Mouse (Mus musculus) G1E (cell line): Measurements from ENCODE around the gene Ubxn4. TPM values are rescaled to one million over a fixed set of nuclear protein-coding genes. Genes with fewer than 3 reads are reported as not detected.
"Not testable (repeated sequence)": the region's sequence is repeated elsewhere in the genome, so short reads cannot be mapped to it uniquely, and the experiment has no call there.

ENCODE experiments used
- ATAC-seq: 2 replicates; pipeline ENCODE4 v1.8.0; 2016; ENCODE audit warnings: mild to moderate bottlenecking; ENCODE audit not compliant: insufficient number of reproducible peaks, poor library complexity, low FRiP score, severe bottlenecking; ENCODE audit errors: extremely low read depth
- DNase-seq: peaks from one replicate; pipeline ENCODE4 v3.0.0; 2012; ENCODE audit warnings: low spot score
- H3K27me3 ChIP-seq: 2 replicates; pipeline ENCODE4 v1.6.1; 2012; ENCODE audit warnings: mild to moderate bottlenecking, low read length, inconsistent platforms; ENCODE audit not compliant: insufficient read depth
- H3K36me3 ChIP-seq: replicated peaks from 2 replicates; pipeline ENCODE3; 2012; ENCODE audit warnings: mild to moderate bottlenecking, inconsistent platforms
- H3K4me1 ChIP-seq: 2 replicates; pipeline ENCODE4 v1.6.1; 2012; ENCODE audit warnings: low read depth, low read length, inconsistent platforms, mixed read lengths; ENCODE audit not compliant: insufficient read depth
- H3K4me3 ChIP-seq: 2 replicates; pipeline ENCODE4 v1.5.1; 2012; ENCODE audit warnings: low read depth, mild to moderate bottlenecking, inconsistent platforms, low read length, moderate library complexity, mixed read lengths
- H3K9me3 ChIP-seq: replicated peaks from 2 replicates; pipeline ENCODE4 v1.6.1; 2012; ENCODE audit warnings: inconsistent platforms
- CTCF ChIP-seq: IDR thresholded peaks from 2 replicates; pipeline ENCODE4 v1.5.1; 2012; ENCODE audit warnings: low read depth, low read length, inconsistent platforms, mixed read lengths
- GATA1 ChIP-seq: IDR thresholded peaks from 2 replicates; pipeline ENCODE4 v1.6.1; 2012; ENCODE audit warnings: borderline replicate concordance, low read length, inconsistent platforms, mixed read lengths
- GATA2 ChIP-seq: IDR thresholded peaks from 2 replicates; pipeline ENCODE4 v1.6.1; 2012; ENCODE audit warnings: low read depth, low read length, inconsistent platforms, borderline replicate concordance
- POLR2AphosphoS5 ChIP-seq: IDR thresholded peaks from 2 replicates; pipeline ENCODE4 v1.6.1; 2012; ENCODE audit warnings: low read depth, low read length, inconsistent platforms; ENCODE audit not compliant: insufficient replicate concordance
- TAL1 ChIP-seq: conservative IDR thresholded peaks from 2 replicates; pipeline ENCODE4 v1.6.1; 2012; ENCODE audit warnings: low read depth, low read length, inconsistent platforms, mixed read lengths
- polyA plus RNA-seq: library from polyadenylated mRNA; stranded (reverse); fragments of >175 nt; gene quantifications from 2 replicates; pipeline ENCODE4 v1.2.3, GENCODE M21; 2012
- total RNA-seq, 2 experiments: library from RNA; stranded (forward) in 1 of 2; stranded (reverse) in 1 of 2; fragments of 200-1000 nt in 1 of 2; fragments of >200 nt in 1 of 2; fragmentation: Nextera tagmentation in 1 of 2; gene quantifications; 2 replicates each; pipeline ENCODE4 v1.2.3; 2014 to 2017

Gene Ubxn4
- total and polyA plus RNA-seq, 3 experiments: 33.5 to 153 (median 152) TPM

DNA sequence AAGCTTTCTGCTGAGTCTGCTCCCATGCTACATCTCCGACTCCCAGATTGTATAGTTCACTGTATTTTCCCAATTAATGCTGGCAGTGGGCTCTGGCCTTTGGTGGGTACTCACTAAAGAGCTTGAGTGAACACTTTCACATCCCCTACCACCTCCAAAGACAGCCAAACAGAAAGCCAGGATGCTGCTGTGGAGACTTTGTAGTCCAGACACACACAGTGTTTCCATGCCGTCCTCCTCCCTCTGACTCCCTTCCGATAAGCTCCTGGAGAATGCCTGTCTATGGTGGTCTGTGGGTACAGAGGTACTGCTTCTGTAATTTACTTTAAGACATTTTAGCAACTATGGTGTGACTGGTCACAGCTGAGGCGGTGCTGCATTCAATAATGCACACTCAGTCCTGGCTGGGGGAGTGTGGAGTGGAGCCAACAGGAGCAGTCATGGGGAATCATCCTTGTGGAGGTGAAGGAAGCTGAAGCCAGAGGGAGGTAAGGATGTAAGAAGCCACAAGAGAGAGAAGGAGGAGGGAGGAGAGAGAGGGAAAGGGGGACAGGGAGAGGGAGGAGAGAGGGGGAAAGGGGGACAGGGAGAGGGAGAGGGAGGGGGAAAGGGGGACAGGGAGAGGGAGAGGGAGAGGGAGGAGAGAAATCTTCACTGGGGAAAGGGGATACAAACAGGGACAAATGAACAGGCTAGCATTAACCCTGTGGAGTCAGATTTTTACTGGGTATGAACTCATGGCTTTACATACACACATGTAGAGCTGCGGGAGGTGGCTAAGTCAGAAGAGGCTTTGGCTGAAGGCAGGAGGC is 52.2 kb downstream of the Ubxn4 start:
- ATAC-seq: no peak
- peaks cover 58% of the 10 kb centered on the region for H3K27me3 ChIP-seq
- no peak for TF ChIP-seq CTCF
- TF ChIP-seq GATA1: no peak

GRCm38 (mm10) chr1:128303900-128304299 is 60.1 kb downstream of the Ubxn4 start:
- H3K9me3 ChIP-seq: no peaks in the 10 kb centered on the region
- TF ChIP-seq GATA1: no peak
- no peak for TF ChIP-seq TAL1
- no peak for TF ChIP-seq GATA2
- TF ChIP-seq POLR2AphosphoS5: no peak
- peaks cover 32% of the 10 kb centered on the region for H3K27me3 ChIP-seq
- H3K4me1 ChIP-seq: peaks cover 3% of the 10 kb centered on the region; the same call in 1 of the 2 replicates
- H3K4me3 ChIP-seq: no peak overlapping the region
- H3K36me3 ChIP-seq: no peaks in the 10 kb centered on the region
- DNase-seq: no peak
- ATAC-seq: no peak

More for the DNA sequence above, 52.2 kb downstream of the Ubxn4 start:
- Histone ChIP-seq H3K36me3 (no peaks in the 10 kb centered on the region), H3K9me3 (no peaks in the 10 kb centered on the region), H3K4me1 (peaks cover 6% of the 10 kb centered on the region), H3K4me3 (no peak overlapping the region)
- no peak for DNase-seq

DNA sequence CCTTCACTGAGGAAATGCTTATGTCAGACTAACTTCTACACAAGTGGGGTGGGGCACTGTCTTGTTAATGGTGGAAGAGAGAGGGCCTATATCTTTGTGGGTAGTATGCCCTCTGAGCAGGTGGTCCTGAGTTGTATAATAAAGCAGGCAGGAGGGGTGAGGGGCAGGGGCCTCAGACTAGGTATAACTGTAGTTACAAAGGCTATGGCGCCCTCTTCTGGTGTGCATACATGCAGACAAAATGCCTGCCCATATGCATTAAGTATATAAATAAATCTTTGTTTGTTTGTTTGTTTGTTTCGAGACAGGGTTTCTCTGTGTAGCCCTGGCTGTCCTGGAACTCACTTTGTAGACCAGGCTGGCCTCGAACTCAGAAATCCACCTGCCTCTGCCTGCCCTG is 65.3 kb downstream of the Ubxn4 start:
- H3K36me3 ChIP-seq: no peaks in the 10 kb centered on the region
- ATAC-seq (no peak), DNase-seq (no peak)
- peaks cover 46% of the 10 kb centered on the region for H3K27me3 ChIP-seq
- TF ChIP-seq GATA1: no peak
- no peak for TF ChIP-seq POLR2AphosphoS5
- no peak for TF ChIP-seq GATA2
- peaks cover 6% of the 10 kb centered on the region; the same call in 1 of the 2 replicates for H3K4me1 ChIP-seq
- no peaks in the 10 kb centered on the region for H3K9me3 ChIP-seq
- H3K4me3 ChIP-seq: no peak overlapping the region

- H3K9me3 ChIP-seq: no peaks in the 10 kb centered on the region
- TF ChIP-seq POLR2AphosphoS5: no peak
- no peak for TF ChIP-seq GATA1
- no peak for TF ChIP-seq GATA2
- no peak for TF ChIP-seq CTCF
- no peak for TF ChIP-seq TAL1
- H3K27me3 ChIP-seq: peaks cover 41% of the 10 kb centered on the region
- H3K36me3 ChIP-seq: no peaks in the 10 kb centered on the region
- H3K4me1 ChIP-seq: peaks cover 8% of the 10 kb centered on the region; the same call in 1 of the 2 replicates
- H3K4me3 ChIP-seq: no peak overlapping the region
- ATAC-seq (no peak), DNase-seq (no peak)
These were observed 70.9 kb downstream of the Ubxn4 start for GRCm38 (mm10) chr1:128314665-128315064.

- H3K4me3 ChIP-seq, ATAC-seq, DNase-seq, H3K36me3 ChIP-seq, H3K9me3 ChIP-seq: not testable (repeated sequence)
- Histone ChIP-seq H3K27me3 (peaks cover 15% of the 10 kb centered on the region), H3K4me1 (peaks cover 10% of the 10 kb centered on the region)
These were observed 75.5 kb downstream of the Ubxn4 start for GRCm38 (mm10) chr1:128319266-128319665.

DNA sequence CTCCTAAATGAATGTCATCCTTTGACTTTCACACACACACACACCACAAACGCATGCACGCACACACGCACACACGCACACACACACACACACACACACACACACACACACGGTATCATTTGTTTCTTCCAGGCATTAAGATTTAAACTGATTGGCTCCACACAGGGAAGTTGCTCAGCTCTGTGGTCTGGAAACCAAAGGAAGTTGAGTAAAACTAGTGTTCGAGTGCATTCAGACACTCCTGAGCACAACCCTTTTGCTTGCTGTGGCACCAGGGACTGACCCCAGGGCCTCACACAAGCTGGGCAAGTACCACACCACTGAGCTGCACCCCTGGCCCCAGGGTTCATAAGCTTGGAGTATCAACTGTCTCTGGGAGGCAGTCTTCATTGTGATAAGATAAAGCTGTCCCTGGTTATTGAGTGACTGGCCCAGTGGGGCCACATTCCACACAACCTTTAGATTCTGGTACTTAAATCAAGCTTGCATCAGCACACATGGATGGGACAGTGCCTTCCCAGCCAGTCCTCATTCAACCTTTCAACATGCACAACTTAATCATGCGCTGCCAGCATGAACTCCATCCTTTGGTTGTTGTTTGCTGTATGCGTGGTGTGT is 79.4 kb downstream of the Ubxn4 start:
- TF ChIP-seq GATA2 (no peak), TAL1 (no peak), CTCF (no peak)
- no peak for ATAC-seq
- no peak overlapping the region for H3K4me3 ChIP-seq
- H3K27me3 ChIP-seq: peaks cover 4% of the 10 kb centered on the region; the same call in 1 of the 2 replicates
- peaks cover 22% of the 10 kb centered on the region for H3K4me1 ChIP-seq
- H3K9me3 ChIP-seq: no peaks in the 10 kb centered on the region
- no peak for DNase-seq
- H3K36me3 ChIP-seq: peaks cover 22% of the 10 kb centered on the region

GRCm38 (mm10) chr1:128324776-128325175 is 81.0 kb downstream of the Ubxn4 start:
- Histone ChIP-seq H3K36me3 (peaks cover 38% of the 10 kb centered on the region), H3K27me3 (no peaks in the 10 kb centered on the region)
- no peak for ATAC-seq

More at GRCm38 (mm10) chr1:128324776-128325175, 81.0 kb downstream of the Ubxn4 start:
- H3K4me1 ChIP-seq: peaks cover 26% of the 10 kb centered on the region
- TF ChIP-seq TAL1 (no peak), GATA1 (no peak)
- no peak overlapping the region for H3K4me3 ChIP-seq
- no peak for DNase-seq
- no peaks in the 10 kb centered on the region for H3K9me3 ChIP-seq
